Mouse (Mus musculus) hindbrain, embryonic 12.5 days (tissue): ENCODE measurements at regions not wholly inside any gene's neighbourhood (a gene's known extent, or its start where the extent isn't known, plus 50 kb on each side); places are given as distances from the start of the nearest gene placed in this dataset.

ENCODE experiments used
- ATAC-seq: fragments of 200-750 bp; cut with Nextera tagmentation; 2 replicates; pipeline ENCODE4 v1.8.0; 2017; ENCODE audit warnings: moderate TSS enrichment; ENCODE audit not compliant: low FRiP score
- H3K27ac ChIP-seq: fragments of 300-500 bp; sonication (generic); 2 replicates; pipeline ENCODE4 v1.5.1; 2016; ENCODE audit warnings: mild to moderate bottlenecking
- H3K27me3 ChIP-seq: fragments of 300-500 bp; sonication (generic); 2 replicates; pipeline ENCODE4 v1.6.1; 2016; ENCODE audit warnings: mild to moderate bottlenecking
- H3K36me3 ChIP-seq: fragments of 300-500 bp; sonication (generic); 2 replicates; pipeline ENCODE4 v1.6.1; 2016; ENCODE audit warnings: mild to moderate bottlenecking
- H3K4me1 ChIP-seq: fragments of 300-500 bp; sonication (generic); 2 replicates; pipeline ENCODE4 v1.6.1; 2016
- H3K4me2 ChIP-seq: fragments of 300-500 bp; sonication (generic); replicated peaks from 2 replicates; pipeline ENCODE4 v1.6.1; 2016; ENCODE audit warnings: mild to moderate bottlenecking
- H3K4me3 ChIP-seq: fragments of 300-500 bp; sonication (generic); 2 replicates; pipeline ENCODE4 v1.5.1; 2016; ENCODE audit warnings: mild to moderate bottlenecking
- H3K9ac ChIP-seq: fragments of 300-500 bp; sonication (generic); 2 replicates; pipeline ENCODE4 v1.6.1; 2016; ENCODE audit warnings: mild to moderate bottlenecking, moderate library complexity
- H3K9me3 ChIP-seq: fragments of 300-500 bp; sonication (generic); replicated peaks from 2 replicates; pipeline ENCODE4 v1.6.1; 2016; ENCODE audit warnings: mild to moderate bottlenecking
- WGBS: fragments of 180-500 bp; shearing (Covaris S2); methylation state at CpG from one replicate; pipeline ENCODE4 v1.1.7; 2016; 5-methylcytosine and 5-hydroxymethylcytosine counted together

DNA sequence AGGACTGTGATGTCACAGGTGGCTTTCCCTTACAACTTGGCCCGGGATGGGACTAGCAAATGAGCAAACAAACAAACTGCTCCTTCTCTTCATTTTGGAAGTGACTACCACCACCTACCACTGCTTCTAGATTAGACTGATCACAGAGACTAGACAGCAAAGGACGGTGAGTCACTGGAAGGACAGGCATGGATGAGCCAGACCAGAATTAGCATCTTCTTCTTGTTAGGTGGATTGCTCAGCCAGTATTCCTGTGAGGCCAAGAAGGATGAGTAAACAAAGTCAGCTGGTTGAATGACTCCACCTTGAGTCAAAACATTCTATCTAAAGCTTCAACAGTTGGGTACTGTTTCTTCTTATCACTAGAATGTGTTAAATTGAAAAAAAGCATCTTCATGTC is 385.1 kb upstream of the Mon1b start:
- Histone ChIP-seq H3K4me3 (no peak overlapping the region), H3K36me3 (no peaks in the 10 kb centered on the region), H3K27me3 (no peaks in the 10 kb centered on the region), H3K4me2 (no peak overlapping the region), H3K27ac (no peak overlapping the region), H3K9me3 (no peaks in the 10 kb centered on the region), H3K4me1 (no peaks in the 10 kb centered on the region), H3K9ac (no peak overlapping the region)
- ATAC-seq = no peak
- WGBS = 82% methylated on average over 2 of the region's 2 CpGs

DNA sequence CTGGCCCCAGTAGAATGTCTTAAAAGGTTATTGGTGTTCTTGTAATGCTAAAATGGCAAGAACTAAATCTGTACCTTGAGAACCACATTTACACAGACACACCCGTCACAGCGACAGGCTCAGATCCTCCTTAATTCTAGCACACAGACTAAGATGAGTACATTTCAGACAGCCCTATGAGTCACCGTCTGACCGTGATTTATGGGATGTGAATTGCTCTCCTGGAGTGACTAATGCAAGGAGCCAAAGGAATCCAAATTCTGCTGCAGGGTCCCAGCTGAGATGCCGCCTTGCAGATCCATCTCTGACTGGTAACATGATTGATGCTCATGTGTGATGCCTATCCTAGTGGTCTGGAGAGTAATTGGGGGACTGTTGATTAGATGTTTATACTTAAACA is 381.3 kb upstream of the Mon1b start:
- ATAC-seq = no peak
- Histone ChIP-seq H3K4me2 (no peak overlapping the region), H3K36me3 (no peaks in the 10 kb centered on the region), H3K4me3 (no peak overlapping the region), H3K27me3 (no peaks in the 10 kb centered on the region), H3K9me3 (no peaks in the 10 kb centered on the region), H3K27ac (no peak overlapping the region), H3K9ac (no peak overlapping the region), H3K4me1 (no peaks in the 10 kb centered on the region)
- WGBS = 67% methylated on average over 5 of the region's 5 CpGs

DNA sequence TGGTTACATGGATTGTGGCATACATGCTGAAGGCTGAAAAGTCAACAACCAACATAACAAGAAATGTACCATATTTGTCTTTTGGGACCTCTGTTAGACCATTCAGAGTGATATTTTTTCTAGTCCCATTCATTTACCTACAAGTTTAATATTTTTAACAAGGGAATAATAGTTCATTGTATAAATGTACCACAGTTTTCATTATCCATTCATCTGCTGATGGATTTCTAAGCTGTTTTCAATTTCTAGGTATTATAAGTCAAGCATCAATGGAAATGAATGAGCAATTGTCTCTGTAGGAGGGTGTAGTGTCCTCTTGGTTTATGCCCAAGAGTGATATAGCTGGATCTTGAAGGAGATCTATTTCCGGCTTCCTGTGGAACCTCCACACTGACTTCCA is 375.9 kb upstream of the Mon1b start:
- Histone ChIP-seq H3K4me1 (no peaks in the 10 kb centered on the region), H3K9ac (no peak overlapping the region), H3K36me3 (no peaks in the 10 kb centered on the region), H3K4me2 (no peak overlapping the region), H3K27ac (no peak overlapping the region), H3K27me3 (no peaks in the 10 kb centered on the region), H3K4me3 (no peak overlapping the region), H3K9me3 (no peaks in the 10 kb centered on the region)
- WGBS = 96% methylated on average over 1 of the region's 1 CpGs
- ATAC-seq = no peak

DNA sequence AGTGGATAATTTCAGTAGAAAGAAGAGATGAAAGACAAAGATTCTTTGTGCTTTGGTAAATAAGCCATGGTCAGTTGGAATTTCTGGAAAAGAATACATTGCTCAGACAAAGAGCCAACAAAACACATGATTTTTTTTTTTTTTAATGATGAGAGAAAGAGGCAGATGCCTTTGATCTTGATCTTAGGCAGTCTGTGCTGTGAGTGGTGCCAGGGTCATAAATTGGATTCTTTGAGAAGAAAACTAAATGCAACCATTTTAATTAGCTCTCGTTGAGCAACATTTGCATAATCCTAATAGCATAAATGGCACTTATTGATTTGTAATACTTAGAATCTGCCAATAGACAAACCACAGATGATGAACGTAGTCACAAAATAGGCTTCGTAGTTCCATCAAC is 372.1 kb upstream of the Mon1b start:
- H3K4me1 ChIP-seq = no peaks in the 10 kb centered on the region
- no peak for ATAC-seq
- no peak overlapping the region for H3K27ac ChIP-seq
- no peaks in the 10 kb centered on the region for H3K9me3 ChIP-seq
- H3K4me2 ChIP-seq = no peak overlapping the region
- 87% methylated on average over 3 of the region's 3 CpGs for WGBS
- H3K4me3 ChIP-seq = no peak overlapping the region
- H3K36me3 ChIP-seq = no peaks in the 10 kb centered on the region
- H3K9ac ChIP-seq = no peak overlapping the region
- no peaks in the 10 kb centered on the region for H3K27me3 ChIP-seq

DNA sequence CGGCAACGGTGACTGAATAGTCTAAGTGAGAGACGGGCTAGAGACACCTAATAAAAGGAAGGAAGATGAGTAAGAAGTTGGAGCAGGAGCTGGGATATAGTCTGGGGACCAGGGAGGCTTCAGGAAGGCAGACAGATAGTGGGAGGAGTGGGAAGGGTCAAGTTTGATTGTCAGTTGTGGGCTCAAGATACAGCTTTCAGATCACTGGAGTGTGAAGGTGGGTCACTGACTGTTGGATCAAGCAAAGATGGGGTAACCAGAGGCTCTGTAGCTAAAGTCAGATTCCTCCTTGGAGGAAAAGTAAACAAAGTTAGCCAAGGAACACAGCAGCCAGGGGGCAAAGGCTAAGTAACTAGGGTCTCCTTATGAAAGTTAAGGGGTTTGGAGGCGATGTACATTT is 364.1 kb upstream of the Mon1b start:
- Histone ChIP-seq H3K27ac (no peak overlapping the region), H3K9ac (no peak overlapping the region), H3K36me3 (no peaks in the 10 kb centered on the region), H3K27me3 (no peaks in the 10 kb centered on the region), H3K4me2 (no peak overlapping the region), H3K4me3 (no peak overlapping the region), H3K4me1 (no peaks in the 10 kb centered on the region), H3K9me3 (no peaks in the 10 kb centered on the region)
- 94% methylated on average over 4 of the region's 4 CpGs for WGBS
- no peak for ATAC-seq

DNA sequence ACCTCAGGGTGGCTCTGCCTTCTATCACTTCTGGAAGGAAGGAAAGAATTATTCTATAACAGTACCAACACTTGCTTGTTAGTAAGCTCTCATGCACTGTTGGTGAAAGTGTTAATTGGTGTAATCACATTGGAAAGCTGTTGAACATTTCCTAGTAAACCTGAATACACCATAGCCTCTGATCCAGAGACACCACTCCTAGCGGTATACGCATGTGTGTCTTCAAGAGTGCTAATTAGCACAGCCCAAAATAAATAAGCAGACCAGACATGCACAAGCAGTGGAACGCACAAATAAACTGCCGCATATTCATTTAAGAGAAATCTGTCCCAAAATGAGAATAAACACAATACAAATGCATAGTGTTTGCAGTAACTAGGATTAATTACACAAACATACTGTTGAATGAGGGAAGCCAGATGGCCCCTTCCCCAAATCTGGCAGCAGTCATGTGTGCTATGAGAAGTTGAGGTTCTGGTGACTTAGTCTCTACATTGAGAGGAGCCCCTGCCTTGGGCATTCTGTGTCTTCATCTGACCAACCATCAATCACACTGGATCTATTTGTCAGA is 335.0 kb upstream of the Mon1b start:
- H3K36me3 ChIP-seq = no peaks in the 10 kb centered on the region
- 86% methylated on average over 4 of the region's 4 CpGs for WGBS
- H3K4me1 ChIP-seq = no peaks in the 10 kb centered on the region
- H3K9me3 ChIP-seq = 0 out of 2 replicates have a peak, but pooled peaks cover 4% of the 10 kb centered on the region
- no peak overlapping the region for H3K4me2 ChIP-seq
- H3K27ac ChIP-seq = no peak overlapping the region
- no peak overlapping the region for H3K9ac ChIP-seq
- H3K4me3 ChIP-seq = no peak overlapping the region
- ATAC-seq = no peak
- H3K27me3 ChIP-seq = no peaks in the 10 kb centered on the region

DNA sequence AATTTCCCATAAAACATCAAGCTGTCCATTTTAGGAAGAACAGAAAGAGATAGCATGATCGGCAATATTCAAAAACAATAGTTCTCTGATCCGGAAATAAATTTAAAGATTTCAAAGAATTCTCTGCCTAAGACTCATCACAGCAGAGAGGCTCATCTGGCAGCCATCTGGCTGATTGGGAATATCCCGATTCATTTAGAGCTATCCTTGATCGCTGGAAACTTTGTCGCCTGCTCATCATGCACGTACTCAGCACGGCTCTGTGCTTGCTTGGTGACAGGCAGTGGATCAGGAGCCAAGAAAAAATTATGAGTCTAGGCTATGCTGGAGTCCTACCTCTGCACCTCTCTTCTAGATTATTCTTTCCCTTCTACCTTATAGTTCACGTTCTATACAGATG is 332.0 kb upstream of the Mon1b start:
- WGBS = 83% methylated on average over 8 of the region's 8 CpGs
- H3K27me3 ChIP-seq = no peaks in the 10 kb centered on the region
- H3K4me2 ChIP-seq = no peak overlapping the region
- H3K9me3 ChIP-seq = 0 out of 2 replicates have a peak, but pooled peaks cover 4% of the 10 kb centered on the region
- H3K4me3 ChIP-seq = no peak overlapping the region
- no peak for ATAC-seq
- H3K27ac ChIP-seq = no peak overlapping the region
- no peak overlapping the region for H3K9ac ChIP-seq
- H3K36me3 ChIP-seq = no peaks in the 10 kb centered on the region
- H3K4me1 ChIP-seq = no peaks in the 10 kb centered on the region

DNA sequence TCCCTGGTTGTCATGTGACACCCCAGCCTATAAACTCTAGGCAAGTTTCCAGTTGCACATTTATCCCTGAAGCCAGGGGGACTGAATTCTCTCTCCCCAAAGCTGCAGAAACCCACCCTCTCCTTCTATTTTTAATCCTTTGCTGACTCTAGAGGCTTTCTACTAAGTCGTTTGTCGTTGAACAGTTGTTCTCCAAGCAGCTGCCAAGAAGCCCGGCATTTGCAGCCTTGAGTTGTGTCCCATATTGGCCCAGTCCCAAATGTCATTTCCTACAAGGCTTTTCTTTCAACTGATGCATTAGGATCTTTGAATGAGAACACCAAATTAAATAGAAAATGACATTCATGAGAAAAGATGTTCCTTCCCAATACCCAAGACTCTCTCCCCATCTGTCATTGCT is 318.2 kb upstream of the Mon1b start:
- no peaks in the 10 kb centered on the region for H3K36me3 ChIP-seq
- no peaks in the 10 kb centered on the region for H3K27me3 ChIP-seq
- H3K4me3 ChIP-seq = no peak overlapping the region
- no peak for ATAC-seq
- no peak overlapping the region for H3K9ac ChIP-seq
- H3K9me3 ChIP-seq = no peaks in the 10 kb centered on the region
- H3K27ac ChIP-seq = no peak overlapping the region
- H3K4me1 ChIP-seq = no peaks in the 10 kb centered on the region
- WGBS = 77% methylated on average over 3 of the region's 3 CpGs
- no peak overlapping the region for H3K4me2 ChIP-seq

DNA sequence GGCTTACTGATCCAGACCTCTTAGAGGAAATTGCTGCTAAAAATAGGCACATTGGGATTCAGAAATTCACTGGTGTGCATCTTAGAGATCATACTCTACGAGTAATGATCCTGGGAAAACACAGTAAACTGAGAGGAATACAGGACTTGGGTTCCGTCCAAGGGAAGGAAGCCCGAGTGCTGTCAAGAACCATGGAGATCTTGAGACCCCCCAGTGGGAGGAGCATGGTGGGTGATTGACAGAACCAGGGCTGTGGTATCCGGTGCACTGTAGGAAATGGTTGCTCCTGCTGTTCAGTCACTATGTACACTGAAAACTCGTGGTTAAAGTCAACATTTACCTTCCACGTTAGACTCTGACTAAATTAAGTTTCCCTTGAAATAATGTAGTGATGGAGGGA is 303.8 kb upstream of the Mon1b start:
- H3K4me3 ChIP-seq = no peak overlapping the region
- no peaks in the 10 kb centered on the region for H3K4me1 ChIP-seq
- H3K27me3 ChIP-seq = no peaks in the 10 kb centered on the region
- no peak for ATAC-seq
- no peak overlapping the region for H3K9ac ChIP-seq
- H3K4me2 ChIP-seq = no peak overlapping the region
- WGBS = 49% methylated on average over 6 of the region's 6 CpGs
- H3K27ac ChIP-seq = no peak overlapping the region
- H3K36me3 ChIP-seq = no peaks in the 10 kb centered on the region
- H3K9me3 ChIP-seq = no peaks in the 10 kb centered on the region

DNA sequence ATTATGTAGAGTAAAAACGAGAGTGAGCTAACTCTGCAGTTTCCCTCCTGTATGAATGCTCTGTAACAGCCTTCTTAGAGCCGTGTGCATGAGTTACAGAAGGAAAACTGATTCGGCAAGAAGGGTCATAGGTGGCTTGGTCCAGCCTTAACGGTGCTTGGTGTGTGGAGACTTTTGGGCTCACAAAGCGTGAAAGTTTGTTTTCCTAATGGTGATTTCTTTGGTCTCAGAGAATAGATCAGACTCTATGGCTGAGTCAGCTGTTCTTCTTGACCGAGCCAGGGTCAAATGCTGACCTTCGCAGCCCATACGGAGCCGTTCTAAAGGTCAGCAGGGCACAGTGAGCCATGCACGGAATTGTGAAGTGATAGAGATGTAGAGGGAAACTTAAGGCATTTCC is 294.1 kb upstream of the Mon1b start:
- no peak overlapping the region for H3K27ac ChIP-seq
- H3K9ac ChIP-seq = no peak overlapping the region
- no peak overlapping the region for H3K4me3 ChIP-seq
- ATAC-seq = no peak
- H3K36me3 ChIP-seq = no peaks in the 10 kb centered on the region
- H3K9me3 ChIP-seq = 0 out of 2 replicates have a peak, but pooled peaks cover 2% of the 10 kb centered on the region
- H3K27me3 ChIP-seq = no peaks in the 10 kb centered on the region
- no peak overlapping the region for H3K4me2 ChIP-seq
- H3K4me1 ChIP-seq = no peaks in the 10 kb centered on the region
- 33% methylated on average over 10 of the region's 10 CpGs for WGBS

DNA sequence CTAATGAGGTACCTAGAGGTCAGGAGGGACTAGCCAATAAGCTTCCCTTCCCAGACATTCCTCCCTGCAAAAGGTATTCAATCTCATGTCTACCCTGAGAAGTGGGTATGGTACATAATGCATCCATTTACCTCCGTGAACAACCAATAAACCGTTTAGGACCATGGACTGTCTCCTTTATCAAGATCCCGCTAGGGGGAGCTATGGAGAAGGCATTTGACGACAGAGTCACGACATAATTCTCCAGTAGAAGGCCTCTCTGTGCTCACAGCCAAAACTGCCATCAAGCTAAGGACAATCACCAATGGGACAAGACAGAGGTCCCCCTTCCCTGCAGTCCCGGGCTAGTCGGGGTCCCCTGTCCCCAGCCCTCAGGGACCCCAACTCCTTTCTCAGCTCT is 273.5 kb upstream of the Mon1b start:
- Histone ChIP-seq H3K27ac (no peak overlapping the region), H3K4me2 (no peak overlapping the region), H3K9ac (no peak overlapping the region), H3K27me3 (no peaks in the 10 kb centered on the region), H3K36me3 (no peaks in the 10 kb centered on the region), H3K4me1 (no peaks in the 10 kb centered on the region), H3K9me3 (0 out of 2 replicates have a peak, but pooled peaks cover 3% of the 10 kb centered on the region), H3K4me3 (no peak overlapping the region)
- WGBS = 58% methylated on average over 7 of the region's 7 CpGs
- no peak for ATAC-seq

DNA sequence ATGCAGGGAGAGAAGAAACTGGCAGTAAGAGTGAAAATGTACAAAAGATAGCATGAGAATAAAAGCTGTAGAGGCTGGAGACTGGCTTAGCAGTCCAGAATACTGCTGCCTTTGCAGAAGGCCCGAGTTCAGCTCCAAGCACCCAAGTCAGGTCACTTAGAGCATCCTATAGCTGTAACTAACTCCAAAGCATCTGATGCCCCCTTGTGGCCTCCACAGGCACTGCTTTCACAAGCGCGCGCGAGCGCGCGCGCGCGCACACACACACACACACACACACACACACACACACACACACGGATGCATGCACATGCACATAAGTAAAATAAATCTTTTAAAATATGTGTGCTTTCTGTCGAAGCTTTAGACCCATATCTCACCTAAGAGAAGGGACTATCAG is 271.2 kb upstream of the Mon1b start:
- ATAC-seq = no peak
- 94% methylated on average over 13 of the region's 13 CpGs for WGBS

DNA sequence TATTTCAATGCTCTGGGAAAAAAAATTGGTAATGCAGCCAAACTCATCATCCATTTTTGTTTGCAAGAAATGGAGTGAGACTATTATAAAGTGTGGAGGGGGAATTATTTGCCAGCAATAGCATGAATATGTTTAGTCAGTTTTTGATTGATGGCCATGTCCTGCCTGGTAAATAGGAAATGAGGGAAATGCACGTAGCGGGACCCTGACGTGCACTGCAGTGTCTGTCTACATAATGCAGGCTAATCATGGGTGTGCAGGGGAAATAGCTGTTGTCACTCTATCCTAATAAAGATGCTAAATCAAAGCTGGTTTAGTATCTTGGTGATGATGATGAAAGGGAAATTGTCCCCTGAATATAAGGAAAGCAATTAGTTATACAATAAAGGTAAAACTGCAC is 251.9 kb upstream of the Mon1b start:
- no peak for ATAC-seq
- Histone ChIP-seq H3K27ac (no peak overlapping the region; the same call in 1 of the 2 replicates), H3K9ac (no peak overlapping the region), H3K4me1 (no peaks in the 10 kb centered on the region), H3K4me2 (no peak overlapping the region), H3K27me3 (no peaks in the 10 kb centered on the region), H3K4me3 (no peak overlapping the region), H3K9me3 (no peaks in the 10 kb centered on the region), H3K36me3 (no peaks in the 10 kb centered on the region)
- WGBS = 33% methylated on average over 3 of the region's 3 CpGs

More for the DNA sequence above, 271.2 kb upstream of the Mon1b start:
- Histone ChIP-seq H3K4me2 (no peak overlapping the region), H3K27me3 (no peaks in the 10 kb centered on the region), H3K27ac (no peak overlapping the region), H3K4me1 (no peaks in the 10 kb centered on the region), H3K36me3 (no peaks in the 10 kb centered on the region), H3K9ac (no peak overlapping the region), H3K9me3 (0 out of 2 replicates have a peak, but pooled peaks cover 3% of the 10 kb centered on the region), H3K4me3 (no peak overlapping the region)
